Mouse (Mus musculus) testis, adult 2 months (tissue): ENCODE measurements around the gene Selenov. TPM values are rescaled to one million over a fixed set of nuclear protein-coding genes. Genes with fewer than 3 reads are reported as not detected.

Source experiments
- H3K27ac ChIP-seq: fragments of 200-500 bp; 2 replicates; pipeline ENCODE4 v1.5.1; 2012; ENCODE audit warnings: low read depth, low read length; ENCODE audit not compliant: control insufficient read depth, insufficient read depth
- H3K27me3 ChIP-seq: fragments of 200-500 bp; 2 replicates; pipeline ENCODE4 v1.6.1; 2012; ENCODE audit warnings: mild to moderate bottlenecking, low read length, moderate library complexity; ENCODE audit not compliant: control insufficient read depth, insufficient read depth
- H3K36me3 ChIP-seq: fragments of 200-500 bp; 2 replicates; pipeline ENCODE4 v1.6.1; 2012; ENCODE audit warnings: mild to moderate bottlenecking, low read length; ENCODE audit not compliant: control insufficient read depth, insufficient read depth
- H3K4me1 ChIP-seq: fragments of 200-500 bp; 2 replicates; pipeline ENCODE4 v1.6.1; 2012; ENCODE audit warnings: low read length; ENCODE audit not compliant: control insufficient read depth, insufficient read depth
- H3K4me3 ChIP-seq: fragments of 200-500 bp; 2 replicates; pipeline ENCODE4 v1.5.1; 2012; ENCODE audit warnings: low read depth, mild to moderate bottlenecking, low read length, moderate library complexity, mixed read lengths; ENCODE audit not compliant: control insufficient read depth
- CTCF ChIP-seq: fragments of 200-500 bp; IDR thresholded peaks from 2 replicates; pipeline ENCODE4 v1.5.1; 2012; ENCODE audit warnings: low read depth, mild to moderate bottlenecking, inconsistent platforms, low read length, moderate library complexity; ENCODE audit not compliant: control insufficient read depth, insufficient read depth, insufficient replicate concordance
- POLR2A ChIP-seq: fragments of 200-500 bp; IDR thresholded peaks from 2 replicates; pipeline ENCODE4 v1.6.1; 2012; ENCODE audit warnings: low read depth, mild to moderate bottlenecking, inconsistent platforms, low read length, moderate library complexity; ENCODE audit not compliant: control insufficient read depth
- polyA plus RNA-seq: library from polyadenylated mRNA; depleted of rRNA; stranded (reverse); fragments of >200 nt; gene quantifications from 2 replicates; pipeline ENCODE4 v1.2.3, GENCODE M21; 2012; rRNA removed

The Selenov gene
- polyA plus RNA-seq = 408 and 454 TPM in 2 replicates

DNA sequence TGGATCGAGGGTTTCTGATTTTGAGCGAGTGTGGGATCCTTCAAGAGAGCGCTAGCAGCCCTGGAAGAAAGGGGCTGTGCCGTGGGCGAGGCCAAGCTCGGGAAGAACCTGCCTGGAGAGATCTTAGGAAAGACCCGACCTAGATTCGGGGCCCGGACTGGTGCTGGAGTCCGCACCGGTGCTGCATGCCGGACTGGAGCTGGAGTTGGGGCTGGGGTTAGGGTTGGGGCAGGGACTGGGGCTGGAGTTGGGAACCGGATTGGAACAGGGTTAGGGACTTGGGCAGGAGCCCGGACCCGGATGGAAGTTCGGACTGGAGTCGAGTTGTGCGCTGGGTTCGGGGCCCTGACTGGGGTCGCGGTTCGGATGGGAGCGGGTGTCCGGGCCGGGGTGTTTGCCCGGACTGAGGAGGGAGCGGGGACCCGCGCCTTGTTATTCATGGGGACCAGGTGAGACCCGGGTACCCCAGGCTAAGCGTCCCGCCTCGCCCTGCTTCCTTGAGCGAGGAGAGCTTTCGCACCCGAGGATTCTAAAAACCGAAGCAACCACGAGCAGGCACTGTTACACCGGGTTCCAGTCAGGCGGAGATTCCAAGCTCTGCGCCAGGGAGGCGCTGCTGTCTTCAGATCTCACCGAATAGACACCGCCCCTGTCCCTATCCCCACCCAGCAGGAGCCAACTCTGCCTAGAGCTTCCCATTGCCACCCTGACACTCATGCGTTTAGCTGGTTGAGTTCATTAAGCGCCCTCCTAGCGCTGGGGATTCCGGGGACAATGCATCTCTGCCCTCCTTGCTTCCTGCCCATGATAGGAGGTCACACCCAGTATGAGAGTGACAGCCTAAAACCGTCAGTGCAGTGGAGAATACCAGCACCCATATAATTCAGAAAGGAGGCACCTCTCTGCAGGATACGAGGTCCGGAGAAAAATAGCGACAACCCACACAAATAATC, at the start of gene Selenov:
Gene Selenov, minus strand, starts transcription at position 549 of the 953 bp plus-strand sequence.
- H3K27me3 ChIP-seq = no peaks in the 10 kb centered on the region
- peak within 1 kb of the TSS; percentile 79 for H3K4me3 ChIP-seq
- H3K27ac ChIP-seq = no peak within 1 kb of the TSS
- no peaks in the 10 kb centered on the region for H3K36me3 ChIP-seq
- TF ChIP-seq CTCF (no peak), POLR2A (peak; percentile 71; the same call in 1 of the 2 replicates)
- peaks cover 34% of the 10 kb centered on the region for H3K4me1 ChIP-seq

DNA sequence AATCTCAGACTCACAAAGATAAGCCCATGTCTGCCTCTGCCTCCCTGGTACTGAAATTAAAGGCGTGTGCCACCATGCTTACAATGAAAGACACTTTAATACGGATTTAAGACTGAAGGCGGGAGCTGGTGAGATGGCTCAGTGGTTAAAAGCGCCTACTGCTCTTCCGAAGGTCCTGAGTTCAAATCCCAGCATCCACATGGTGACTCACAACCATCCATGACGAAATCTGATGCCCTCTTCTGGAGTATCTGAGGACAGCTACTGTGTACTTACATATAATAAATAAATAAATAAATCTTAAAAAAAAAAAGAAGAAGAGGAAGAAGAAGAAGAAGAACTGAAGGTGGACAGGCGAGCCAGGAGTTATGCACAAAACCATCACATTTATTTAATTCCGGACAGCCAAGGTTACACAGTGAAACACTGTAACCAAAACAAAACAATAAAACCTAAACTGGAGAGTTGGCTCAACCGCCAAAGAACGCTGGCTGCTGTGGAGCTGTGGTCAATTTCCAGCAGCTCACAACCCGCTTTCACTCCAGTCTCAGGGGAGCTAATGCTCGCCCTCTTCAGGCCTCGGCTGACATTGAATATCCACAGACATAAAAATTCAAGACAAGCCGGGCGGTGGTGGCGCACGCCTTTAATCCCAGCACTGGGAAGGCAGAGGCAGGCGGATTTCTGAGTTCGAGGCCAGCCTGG, 48.4 kb upstream of the Selenov start:
- H3K36me3 ChIP-seq = no peaks in the 10 kb centered on the region; the same call in 1 of the 2 replicates
- TF ChIP-seq POLR2A (no peak), CTCF (peak; percentile 4; the same call in 1 of the 2 replicates)

DNA sequence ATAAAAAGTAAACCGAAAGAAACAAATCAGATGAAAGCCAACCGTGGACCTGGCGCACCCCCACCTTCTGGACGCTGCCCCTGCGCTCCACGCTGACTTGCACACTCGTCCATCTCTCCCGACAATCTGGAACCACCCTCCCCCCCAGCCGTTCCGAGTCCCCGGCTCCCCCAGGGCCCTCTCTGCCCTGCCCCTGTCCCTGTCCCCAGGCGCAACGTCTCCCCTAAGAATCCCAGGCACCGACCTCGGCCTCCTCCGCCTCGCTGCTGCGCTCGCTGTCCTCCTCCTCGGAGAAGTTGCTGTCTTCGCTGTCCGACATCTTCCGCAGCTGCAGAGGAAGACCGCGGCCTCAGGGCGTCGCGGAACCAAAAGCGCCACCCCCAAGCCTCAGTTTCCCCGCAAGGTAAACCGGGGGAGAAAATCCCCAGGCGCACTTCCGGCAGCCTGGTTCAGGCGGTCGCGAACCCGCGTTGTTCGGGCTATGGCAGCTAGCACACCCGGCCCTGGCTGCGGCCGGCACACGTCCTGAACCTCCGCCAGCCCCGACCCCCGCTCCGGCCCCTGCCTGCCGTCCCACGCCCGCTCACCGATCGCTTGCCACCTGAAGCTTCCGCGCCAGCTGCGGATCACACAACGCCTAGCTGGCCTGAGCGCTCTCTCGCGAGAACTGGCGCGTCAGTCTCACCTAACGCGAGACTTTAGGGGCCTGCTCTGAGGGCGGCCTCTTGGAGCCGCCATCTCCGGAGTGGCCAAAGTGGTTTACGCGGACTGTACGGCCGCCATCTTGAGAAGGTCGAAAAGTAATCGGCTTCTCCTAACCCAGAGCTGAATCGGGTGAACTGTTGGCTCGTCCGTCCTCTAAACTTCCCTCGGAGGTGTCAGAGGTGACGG, 47.4 kb upstream of the Selenov start, which contains the start of gene Supt5:
Gene Supt5, minus strand, starts transcription at position 639 of the 891 bp plus-strand sequence.
- no peaks in the 10 kb centered on the region for H3K27me3 ChIP-seq
- H3K4me1 ChIP-seq = peaks cover 15% of the 10 kb centered on the region
- H3K36me3 ChIP-seq = no peaks in the 10 kb centered on the region; the same call in 1 of the 2 replicates
- TF ChIP-seq CTCF (no peak), POLR2A (peak; percentile 97)
- peak within 1 kb of the TSS; percentile 96 for H3K27ac ChIP-seq
- peak within 1 kb of the TSS; percentile 100 for H3K4me3 ChIP-seq

More for the DNA sequence above, 48.4 kb upstream of the Selenov start:
- Histone ChIP-seq H3K4me3 (peak overlapping the region; percentile 100), H3K27me3 (no peaks in the 10 kb centered on the region), H3K27ac (peak overlapping the region; percentile 95), H3K4me1 (peaks cover 15% of the 10 kb centered on the region)

DNA sequence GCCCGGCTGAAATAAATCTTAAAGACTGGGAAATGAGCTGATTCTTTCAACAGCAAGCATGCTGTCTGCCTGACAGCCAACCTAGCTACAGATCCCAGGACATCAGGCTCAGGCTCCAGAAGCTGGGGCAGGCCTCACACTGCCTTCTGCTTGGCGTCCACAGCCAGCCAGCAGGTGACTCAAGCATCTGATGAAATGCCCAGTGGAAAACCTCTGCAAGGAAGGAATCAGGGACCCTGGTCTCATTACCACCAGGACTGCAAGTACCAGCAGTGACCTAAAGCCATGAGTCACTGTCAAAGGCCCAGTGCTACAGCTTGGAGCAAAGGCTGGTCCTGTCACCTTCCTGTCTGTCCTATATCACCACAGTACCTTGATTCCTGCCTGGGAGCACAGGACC, 44.5 kb upstream of the Selenov start:
- Histone ChIP-seq H3K27me3 (no peaks in the 10 kb centered on the region), H3K4me1 (peaks cover 6% of the 10 kb centered on the region), H3K27ac (no peak overlapping the region), H3K4me3 (no peak overlapping the region), H3K36me3 (peaks cover under 1% of the 10 kb centered on the region; the same call in 1 of the 2 replicates)
- TF ChIP-seq POLR2A (no peak), CTCF (no peak)

DNA sequence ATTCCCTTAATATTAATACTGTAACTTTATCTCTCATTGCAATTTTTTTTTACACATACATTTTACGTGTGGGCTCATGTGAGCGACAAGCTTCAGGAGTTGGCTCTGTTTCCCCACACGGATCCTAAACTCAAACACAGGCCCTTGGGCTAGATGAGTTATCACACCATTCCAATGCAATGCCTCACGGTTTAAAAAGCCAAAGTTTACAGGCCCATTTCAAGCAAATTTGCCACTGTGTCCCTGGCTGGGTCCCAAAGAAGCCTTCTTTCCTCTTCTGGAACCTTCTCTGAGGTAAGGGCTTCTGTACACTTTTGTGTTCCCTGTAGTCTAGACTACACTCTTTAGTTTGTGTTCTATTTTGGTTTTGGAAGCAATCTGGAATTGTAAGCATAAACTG, 43.5 kb upstream of the Selenov start:
- Histone ChIP-seq H3K36me3 (peaks cover 3% of the 10 kb centered on the region), H3K27me3 (no peaks in the 10 kb centered on the region), H3K4me1 (peaks cover 1% of the 10 kb centered on the region), H3K4me3 (no peak overlapping the region), H3K27ac (no peak overlapping the region)
- TF ChIP-seq POLR2A (no peak), CTCF (no peak)

DNA sequence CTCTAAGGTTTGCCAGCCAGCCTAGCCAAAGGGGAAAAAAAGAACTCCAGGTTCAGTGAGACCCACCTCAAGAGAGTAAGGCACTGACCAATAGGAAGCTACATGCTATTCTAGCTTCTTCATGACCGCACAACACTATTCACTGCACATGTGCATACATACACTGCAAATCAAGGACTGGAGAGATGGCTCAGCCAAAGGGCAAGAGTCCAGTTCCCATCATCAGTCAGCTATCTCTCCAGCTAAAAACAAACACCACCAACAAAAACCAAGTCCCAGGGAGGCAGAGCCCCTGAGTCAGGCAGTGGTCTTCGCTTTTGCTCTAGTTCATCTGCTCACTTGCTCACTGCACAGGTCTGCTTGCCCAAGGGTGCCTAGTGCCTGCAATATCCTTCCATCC, 37.3 kb upstream of the Selenov start:
- Histone ChIP-seq H3K4me3 (no peak overlapping the region), H3K4me1 (no peaks in the 10 kb centered on the region)
- TF ChIP-seq CTCF (no peak), POLR2A (no peak)

More for the DNA sequence above, 37.3 kb upstream of the Selenov start:
- no peak overlapping the region for H3K27ac ChIP-seq
- no peaks in the 10 kb centered on the region for H3K27me3 ChIP-seq
- peaks cover 8% of the 10 kb centered on the region for H3K36me3 ChIP-seq
